Mouse (Mus musculus) lung, postnatal 10 days (tissue): ENCODE measurements around the gene Samm50.

Experiments
- DNase-seq: peaks from one replicate; pipeline ENCODE4 v3.0.0; 2021

The Samm50 gene

GRCm38 (mm10) chr15:84212031-84212755 lies 20.2 kb downstream of the Samm50 start:
- peak; percentile 86 for DNase-seq

DNA sequence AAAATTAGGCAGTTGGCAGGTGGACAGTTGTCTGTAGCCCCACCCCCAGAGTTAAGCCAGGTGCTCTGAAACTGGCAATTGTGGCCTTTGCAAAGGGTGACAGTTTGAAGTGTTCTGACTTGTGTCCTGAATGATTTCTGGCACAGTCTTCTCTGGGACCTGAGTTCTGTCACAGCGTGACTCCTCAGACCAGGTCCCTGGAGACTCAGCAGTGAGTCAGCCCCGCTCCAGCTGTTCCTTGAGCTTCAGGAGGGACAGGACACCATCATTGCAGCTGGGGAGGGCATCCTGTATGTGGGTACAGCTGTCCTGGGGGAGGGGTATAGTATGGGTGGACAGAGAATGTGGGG lies 20.7 kb downstream of the Samm50 start:
- no peak for DNase-seq

- no peak for DNase-seq
Observed at GRCm38 (mm10) chr15:84213162-84213739, 21.2 kb downstream of the Samm50 start.

DNA sequence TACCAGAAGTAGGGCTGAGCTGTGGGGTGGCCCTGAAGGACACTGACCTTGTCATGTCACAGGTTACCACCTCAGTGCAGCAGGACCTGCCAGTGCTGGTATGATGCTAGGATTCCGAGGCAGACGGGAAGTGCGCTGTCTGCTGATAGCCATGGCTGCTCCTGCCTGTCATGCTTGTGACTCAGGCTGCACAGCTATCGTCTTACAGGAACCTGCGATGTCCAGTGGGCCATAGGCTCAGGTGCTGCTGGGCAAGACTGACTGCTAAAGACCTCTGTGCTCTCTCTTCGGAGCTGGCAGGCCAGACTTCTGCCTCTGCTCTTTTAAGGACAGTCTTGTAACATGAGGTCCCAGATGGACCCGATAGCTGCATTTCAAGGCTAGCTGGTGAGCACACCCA lies 22.4 kb downstream of the Samm50 start:
- no peak for DNase-seq

DNA sequence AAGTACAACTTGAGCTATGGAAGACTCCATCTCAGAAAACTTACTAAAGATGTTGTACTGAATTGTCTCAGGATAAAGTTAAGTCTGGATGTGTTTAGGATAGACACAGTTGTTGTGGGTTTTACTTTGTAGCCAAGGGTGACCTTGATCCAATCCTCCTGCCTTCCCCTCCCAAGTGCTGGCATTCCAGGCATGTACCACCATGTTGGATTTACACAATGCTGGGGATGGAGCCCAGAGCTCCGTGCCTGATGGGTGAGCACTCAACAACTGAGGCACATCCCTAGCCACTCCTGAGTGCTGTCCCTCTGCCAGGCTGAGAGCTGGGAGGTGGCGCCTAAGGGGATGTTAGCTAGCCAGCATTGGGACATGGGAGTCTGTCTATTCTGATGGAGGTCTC lies 23.2 kb downstream of the Samm50 start:
- DNase-seq = no peak

DNA sequence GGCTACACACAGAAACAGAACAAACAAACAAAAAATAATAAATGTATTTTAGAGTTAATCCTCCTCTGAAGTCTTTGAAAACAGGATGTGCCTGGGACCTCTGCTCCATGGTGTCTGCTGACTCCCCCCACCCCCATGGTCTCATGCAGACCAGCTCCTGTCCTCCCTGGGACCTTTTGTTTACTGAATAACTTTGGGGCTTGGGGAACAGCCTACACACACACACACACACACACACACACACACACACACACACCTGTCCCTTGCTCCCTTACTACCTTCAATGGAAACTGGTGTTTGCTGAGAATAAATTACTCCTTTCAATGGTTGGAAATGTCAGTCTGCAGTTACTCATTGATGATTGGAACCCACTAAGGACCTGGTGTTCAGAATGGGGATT lies 24.0 kb downstream of the Samm50 start:
- no peak for DNase-seq

DNA sequence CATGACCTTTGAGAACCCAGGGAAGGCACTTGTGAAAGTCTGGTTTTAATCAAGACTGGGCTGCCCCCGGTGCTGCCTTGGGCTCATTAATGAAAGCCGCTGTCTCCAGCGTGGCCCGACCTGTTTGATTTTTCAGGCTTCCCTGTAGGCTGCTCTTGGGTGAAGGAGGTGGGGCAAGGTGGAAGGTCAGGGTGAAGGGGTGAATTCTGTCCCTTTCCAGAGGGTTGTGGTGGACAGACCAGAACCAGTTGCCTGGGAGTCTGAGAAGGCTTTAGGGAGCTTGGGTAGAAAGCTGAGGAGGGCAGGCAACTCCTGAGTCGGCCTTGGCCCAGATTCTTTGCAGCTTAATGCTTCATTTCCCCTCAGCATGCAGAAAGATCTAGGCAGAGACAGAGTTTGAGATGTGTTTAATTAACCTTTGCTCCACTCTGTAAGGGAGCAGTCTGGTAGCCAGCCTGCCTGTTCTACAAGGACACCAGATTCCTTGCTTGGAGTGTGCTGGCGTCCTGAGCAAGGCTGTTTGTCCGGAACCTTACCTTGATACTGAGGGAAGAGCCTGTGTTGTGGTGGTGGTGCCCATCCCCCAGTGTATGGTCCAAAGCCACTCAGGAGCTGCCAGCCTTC lies 24.5 kb downstream of the Samm50 start:
- no peak for DNase-seq

GRCm38 (mm10) chr15:84217969-84218782 lies 26.1 kb downstream of the Samm50 start:
- DNase-seq = no peak

GRCm38 (mm10) chr15:84218783-84219271 lies 26.8 kb downstream of the Samm50 start:
- DNase-seq = peak; percentile 53

- DNase-seq = no peak
Observed at GRCm38 (mm10) chr15:84221539-84221938, 29.5 kb downstream of the Samm50 start.

- no peak for DNase-seq
Observed at GRCm38 (mm10) chr15:84223423-84223822, 31.4 kb downstream of the Samm50 start.

DNA sequence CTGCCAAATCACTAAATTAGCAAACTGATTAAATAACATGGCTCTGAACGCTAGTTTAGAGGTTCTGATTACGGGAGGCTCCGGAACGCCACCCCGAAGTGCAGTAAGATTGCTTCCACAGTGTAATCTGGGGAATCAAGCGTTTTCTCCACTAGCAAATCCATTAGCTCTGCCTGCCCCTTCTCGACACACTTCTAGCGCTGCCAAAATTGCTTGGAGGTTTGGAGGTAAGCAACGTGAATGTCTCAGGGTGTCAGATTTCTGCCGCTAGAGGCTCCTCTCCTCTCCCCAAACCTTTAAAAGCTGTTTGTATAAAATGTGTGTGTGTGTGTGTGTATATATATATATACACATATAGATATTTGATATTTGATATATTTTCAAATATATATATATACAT lies 32.7 kb downstream of the Samm50 start:
- DNase-seq = no peak

DNA sequence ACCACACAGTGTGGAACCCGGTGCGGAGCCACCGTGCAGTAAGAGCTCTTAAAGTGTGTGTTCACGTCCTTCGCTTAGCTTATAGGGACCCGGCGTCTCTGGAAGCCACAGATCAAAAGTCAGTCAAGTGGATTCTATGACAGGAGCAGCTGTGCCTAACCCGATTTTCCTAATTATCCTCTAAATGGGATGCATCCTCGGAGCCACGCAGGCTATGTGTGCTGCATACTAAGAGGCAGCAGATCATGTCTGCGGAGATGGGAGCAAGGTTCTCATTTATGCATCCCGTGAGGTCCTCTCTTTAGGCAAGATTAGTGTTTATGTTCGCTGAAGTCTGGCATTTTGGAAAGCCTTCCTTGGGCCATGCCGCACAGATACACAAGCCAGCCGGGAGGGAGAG lies 34.9 kb downstream of the Samm50 start:
- DNase-seq = no peak

DNA sequence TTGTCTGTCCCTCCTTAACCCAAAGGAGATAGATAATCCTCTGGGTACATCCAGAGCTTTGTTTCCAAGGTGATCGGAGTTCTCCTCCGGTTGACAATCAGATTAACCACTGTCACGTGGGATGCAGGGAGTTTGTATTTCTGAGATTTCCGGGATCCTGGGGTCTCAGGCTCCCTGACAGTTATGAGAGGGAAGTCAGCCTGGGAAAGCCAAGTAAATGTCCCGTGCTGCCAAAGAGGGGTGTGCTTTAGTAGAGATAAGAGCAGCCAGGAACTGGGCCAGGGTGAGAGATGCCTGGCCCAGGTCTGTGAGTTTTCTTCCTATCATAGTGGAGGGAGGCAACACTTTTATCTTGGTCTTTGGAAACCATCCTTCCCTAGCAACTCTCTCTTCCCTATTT lies 38.6 kb downstream of the Samm50 start:
- DNase-seq = no peak

GRCm38 (mm10) chr15:84231113-84231712 lies 39.2 kb downstream of the Samm50 start:
- DNase-seq = peak; percentile 70

- DNase-seq = peak; percentile 76
Observed at GRCm38 (mm10) chr15:84231721-84232561, 39.9 kb downstream of the Samm50 start, which contains the start of gene Parvb. Gene Parvb, plus strand, starts transcription at chr15:84232043.

DNA sequence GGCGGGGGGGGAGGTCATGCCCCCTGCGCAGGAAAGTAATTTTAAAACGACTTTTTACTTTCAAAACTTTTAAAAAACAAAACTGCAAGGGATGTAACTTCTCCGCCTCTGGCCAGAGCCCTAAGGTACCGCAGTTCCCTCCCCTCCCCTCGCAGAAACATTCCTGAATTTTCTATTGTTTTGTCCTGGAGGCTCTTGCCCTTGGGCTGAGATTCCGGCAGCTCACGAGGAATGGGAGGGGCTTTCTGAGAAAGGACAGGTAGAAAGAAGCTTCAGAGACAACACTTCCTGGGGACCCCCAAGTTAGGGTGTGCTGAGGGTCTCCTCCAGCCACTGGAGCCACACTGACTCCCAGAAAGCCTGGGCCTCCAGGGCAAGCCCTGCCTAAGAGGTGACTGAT lies 40.6 kb downstream of the Samm50 start:
- DNase-seq = no peak

DNA sequence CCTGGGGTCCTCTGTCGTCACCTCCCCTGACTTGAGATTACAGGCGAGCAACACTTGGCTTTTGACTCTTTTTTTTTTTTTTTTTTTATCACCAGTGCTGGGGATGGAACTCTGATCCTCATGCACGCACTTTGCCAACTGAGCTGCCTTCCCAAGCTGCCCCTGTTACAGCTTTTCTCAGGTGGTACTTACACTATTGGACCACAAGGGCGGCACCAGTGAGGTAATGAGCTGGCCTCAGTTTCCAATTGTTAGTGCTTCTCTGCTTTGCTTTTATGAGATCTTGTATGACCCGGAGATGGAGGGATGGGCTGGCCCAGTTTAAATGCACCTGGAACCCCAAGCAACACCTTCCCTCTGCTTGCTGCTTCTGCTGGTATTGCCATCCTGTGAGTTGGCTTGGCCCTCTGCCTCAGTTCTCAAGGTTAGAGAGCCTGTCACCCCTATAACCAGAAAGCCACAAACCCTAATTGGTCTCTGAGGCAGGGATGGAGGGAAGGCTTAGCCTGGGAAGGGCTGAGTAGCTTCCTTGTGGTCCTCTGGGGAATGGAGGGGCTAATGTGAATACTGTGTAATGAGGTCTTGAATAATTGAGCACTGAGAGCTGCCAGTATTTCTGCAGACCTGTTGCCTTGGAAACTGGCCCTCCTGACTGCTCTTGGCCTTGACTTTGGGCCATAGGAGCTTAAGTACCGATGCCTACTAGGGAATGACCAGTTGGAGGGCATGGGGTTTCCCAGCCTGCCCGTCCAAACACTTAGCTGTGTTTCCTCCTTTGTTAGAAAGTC lies 42.9 kb downstream of the Samm50 start:
- no peak for DNase-seq

DNA sequence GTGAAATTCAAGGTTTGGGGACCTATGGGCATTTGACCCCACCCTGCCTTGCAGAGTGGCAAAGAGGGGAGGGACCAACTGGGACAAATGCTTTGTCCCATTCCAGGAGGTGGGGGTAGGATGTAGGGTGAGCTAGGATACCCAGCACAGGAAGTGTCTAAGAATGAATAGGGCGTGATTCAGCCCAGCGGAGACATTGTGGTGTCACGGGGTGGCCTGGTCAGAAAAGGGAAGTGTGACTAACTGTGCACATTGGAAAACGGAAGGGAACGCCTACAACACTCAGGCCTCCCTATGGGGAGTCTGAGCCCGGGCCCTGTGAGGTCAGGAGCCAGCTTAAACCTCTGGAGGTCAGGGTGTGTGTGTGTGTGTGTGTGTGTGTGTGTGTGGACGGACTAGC lies 43.6 kb downstream of the Samm50 start:
- peak; percentile 85 for DNase-seq

GRCm38 (mm10) chr15:84238552-84238951 lies 46.5 kb downstream of the Samm50 start:
- no peak for DNase-seq

DNA sequence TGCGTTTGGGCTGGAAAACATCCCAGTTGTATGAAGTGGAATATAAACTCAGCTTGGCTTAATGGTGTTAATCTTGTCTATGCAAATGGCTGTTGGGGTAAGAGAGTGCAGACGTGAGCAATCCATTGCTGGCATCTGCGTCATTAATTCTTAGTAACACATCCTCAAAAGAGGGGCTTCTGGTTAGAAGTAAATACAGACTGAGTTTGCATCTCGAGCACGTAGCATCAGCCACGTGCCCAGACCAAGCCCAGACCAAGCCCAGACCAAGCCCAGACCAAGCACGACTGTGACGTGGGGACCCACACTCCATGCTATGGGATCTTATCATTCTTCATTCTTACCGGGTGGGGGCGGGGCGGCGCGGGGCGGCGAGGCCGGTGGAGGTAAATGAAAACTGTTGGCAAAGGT lies 47.0 kb downstream of the Samm50 start:
- no peak for DNase-seq
